Mouse (Mus musculus): ENCODE measurements around the gene Cpsf7.
A peak's percentile ranks its signal among the peaks of the same experiment; 100 is the strongest.

Gene Cpsf7

DNA sequence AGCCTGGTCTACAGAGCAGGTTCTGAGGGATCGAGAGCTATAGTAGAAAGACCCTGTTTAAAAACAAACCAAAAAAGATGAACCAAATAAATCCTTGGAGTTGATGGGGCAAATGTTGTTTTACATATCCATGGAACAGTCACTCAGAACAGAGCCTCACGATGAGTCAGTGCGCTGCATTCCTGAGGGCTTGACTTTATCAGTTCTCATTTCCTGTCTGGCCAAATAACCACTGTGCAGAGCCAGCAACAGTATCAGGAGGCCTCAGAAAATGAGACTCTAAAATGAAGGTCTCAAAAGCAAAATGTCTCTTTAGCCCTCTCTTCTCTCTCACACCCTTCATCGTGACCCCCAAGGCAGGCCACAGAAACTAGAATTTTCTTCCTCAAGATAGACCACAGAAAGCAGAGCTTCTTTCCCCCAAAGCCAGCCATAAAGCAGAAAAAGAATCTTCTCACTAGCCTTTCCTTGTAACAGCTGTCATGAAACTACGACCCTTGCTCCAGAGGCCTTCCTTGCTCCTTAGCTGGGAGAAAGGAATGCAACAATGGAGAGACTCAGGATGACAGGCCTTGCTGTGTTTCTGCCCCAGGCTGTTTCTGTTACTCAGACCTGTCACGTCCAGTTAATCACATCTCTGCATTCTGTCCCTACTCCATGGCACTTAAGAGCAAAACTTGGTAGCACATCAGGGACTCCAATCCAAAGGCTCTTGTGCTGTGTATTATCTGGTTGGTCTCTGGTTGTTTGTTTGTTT, 36.7 kb downstream of the Cpsf7 start:
- peak; percentile 97 for DNase-seq

DNA sequence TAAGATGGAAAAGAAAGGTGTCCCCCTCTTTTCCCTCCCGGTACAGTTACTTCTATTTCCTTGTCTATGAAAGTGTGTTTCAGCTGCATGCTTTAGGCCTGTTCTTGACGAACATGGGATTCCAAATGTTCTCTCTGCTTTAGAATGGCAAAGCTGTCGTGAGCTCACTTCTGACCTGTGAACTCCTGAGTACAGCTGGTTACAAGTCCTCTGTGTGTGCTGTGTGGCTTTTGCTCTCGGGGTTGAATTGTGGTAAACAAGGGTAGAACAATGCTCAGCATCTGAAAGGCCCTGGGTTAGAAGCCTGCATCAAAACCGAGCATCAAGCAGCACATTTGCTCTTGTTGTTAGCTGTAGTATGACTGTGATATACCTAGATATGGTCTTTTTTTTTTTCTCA, 37.3 kb downstream of the Cpsf7 start:
- no peak for DNase-seq

DNA sequence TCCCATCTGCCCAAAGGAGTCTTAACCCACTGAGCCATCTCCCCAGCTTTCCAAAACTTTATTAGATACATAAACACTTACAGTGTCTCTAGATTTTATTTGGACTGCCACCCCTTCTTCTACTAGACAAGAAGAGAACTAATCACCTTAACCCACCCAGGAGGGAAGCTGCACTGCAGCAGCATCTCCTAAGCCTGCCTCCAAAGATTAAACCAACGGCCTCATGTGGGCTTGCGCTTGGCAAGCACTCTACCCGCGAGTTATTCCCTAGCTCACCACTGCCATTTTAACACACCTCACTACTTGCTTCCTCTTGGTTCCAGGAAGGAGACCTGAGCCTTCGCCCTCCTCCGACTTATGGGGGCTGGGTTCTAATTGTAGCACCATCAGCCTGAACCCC, 39.2 kb downstream of the Cpsf7 start:
- DNase-seq = no peak

DNA sequence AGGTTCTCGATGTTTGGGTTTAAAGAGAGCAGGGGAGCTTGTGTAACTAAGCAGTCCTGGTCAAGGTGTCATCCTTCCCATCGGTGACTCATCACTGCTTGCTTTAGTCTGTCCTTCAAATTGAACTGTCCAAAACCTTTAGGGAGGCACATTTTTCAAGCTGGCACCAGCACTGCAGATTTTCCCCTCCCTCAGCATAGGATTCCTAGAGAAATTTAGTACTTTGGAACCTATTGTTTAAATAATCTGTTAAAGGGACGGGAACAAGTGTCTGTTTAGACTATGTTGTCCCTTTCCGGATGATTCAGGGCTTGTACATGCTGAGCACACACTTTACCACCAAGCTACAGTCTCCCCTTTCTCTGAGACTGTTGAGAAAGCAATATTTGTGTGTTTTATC, 40.2 kb downstream of the Cpsf7 start:
- no peak for DNase-seq

DNA sequence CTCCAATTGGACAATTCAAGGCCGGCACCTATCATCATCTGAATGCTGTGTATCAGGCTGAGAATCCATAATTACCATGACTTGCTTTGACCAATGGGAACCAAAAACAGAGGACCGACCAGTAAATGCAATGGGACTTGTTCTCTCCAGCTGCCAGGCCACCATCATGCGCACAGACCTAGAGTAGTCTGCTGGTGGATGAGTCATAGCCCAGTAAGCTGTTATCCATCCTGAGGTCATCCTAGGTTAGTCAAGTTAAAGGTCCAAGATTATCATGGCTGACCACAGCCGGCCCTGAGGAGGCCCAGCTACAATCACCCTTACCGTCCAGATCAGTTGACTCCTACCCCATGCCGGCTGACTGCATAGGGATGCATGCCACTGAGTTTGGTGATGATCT, 44.6 kb downstream of the Cpsf7 start:
- no peak for DNase-seq

DNA sequence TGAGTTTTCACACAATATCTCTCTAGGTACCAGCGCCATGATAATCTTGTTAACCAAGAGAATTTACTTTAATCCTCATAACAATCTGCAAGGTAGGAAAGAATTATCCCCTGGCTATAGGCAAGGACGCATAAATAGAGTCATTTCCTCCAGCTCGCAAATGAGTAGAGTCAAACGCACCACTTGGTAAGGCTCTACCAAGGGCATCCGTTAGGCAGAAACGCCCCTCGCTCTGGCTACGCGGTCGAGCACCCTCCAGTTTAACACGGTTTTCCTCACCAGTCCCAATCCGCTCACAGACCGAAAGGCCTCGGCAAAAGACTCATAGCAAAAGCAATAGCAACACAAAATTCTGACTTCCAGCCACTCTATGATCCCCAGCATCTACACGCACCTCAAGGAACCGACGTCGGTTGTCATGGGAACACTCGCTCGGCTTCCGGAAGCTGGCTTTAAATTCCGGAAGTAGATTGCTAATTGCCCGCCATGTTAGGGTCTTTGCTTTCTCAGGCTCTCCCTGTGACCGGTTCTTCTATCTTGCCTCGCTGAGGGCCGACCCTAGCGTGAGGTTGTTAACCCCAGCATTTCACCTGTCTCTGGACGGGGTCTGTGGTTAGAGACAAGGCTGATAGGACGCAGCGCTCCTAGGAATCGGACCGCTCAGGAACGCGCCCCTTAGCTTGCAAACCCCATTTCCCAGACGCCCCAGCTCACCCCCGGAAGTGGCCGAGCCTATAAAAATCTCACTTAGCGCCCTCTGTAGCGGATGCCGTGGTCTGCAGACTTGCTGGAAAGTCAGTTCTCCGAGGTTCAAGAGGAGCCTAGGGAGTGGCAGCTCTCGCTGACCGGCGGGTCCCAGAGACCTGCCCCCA, 51.9 kb downstream of the Cpsf7 start, which contains the start of the genes Cyb561a3 and Tmem138:
Gene Cyb561a3, plus strand, starts transcription at position 483 of the 872 bp plus-strand sequence.
Gene Tmem138, minus strand, starts transcription at position 673 of the 872 bp plus-strand sequence.
- peak; percentile 99 for DNase-seq

DNA sequence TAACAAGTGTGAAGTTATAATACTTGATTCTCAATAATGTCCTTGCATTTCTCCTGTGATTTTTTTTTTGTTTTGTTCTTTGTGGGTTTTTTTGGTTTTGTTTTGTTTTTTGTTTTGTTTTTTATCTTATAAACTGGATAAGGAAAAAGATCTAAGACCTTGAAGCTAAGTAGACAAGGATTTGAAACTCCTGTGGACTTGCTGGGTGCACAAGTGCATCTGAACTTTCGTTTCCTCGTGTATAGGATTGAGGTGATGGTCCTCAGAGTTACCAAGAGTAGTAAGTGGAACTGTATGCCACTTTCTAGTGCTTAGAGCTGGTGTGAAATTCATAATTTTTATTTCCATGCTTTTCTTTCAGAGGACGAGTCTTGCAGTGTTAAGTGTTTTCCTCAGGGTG, 55.0 kb downstream of the Cpsf7 start:
- DNase-seq = no peak

DNA sequence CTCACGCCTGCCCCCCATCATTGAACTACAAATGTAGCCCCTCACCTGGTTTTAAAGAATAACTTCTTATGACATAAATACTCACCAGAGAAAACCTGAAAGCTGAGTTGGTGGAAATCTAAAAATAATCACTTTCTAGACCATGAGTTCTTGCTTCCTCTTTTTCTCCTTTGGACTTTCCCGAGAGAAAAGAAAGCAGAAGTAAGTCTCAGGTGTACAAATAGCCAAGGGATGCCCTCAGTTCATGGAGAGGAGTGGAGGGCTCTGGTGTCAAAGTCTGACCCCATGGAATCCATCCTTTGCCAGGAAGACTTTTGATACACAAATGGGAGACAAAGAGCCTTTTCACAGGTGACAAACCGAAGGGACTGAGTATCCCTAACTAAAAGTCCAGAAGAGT, 55.7 kb downstream of the Cpsf7 start:
- DNase-seq = no peak

DNA sequence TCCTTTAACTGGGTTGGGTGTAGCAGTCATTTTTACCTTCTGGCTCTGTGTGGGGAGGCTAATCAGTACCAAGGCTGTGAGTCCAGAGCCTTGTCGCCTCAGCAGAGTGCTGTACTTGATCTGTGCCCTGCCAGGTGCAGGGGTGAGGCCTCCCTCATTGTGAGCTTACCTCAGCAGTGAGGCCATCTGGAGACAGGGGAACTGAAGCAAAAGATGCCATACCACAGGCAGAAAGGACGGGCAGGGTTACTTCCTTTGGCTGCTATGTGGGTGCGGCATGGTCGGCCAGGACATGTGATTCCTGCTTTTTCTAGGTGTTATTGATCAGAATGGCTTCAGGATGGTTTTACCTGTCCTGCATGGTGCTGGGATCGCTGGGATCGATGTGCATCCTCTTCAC, 56.9 kb downstream of the Cpsf7 start:
- DNase-seq = no peak

DNA sequence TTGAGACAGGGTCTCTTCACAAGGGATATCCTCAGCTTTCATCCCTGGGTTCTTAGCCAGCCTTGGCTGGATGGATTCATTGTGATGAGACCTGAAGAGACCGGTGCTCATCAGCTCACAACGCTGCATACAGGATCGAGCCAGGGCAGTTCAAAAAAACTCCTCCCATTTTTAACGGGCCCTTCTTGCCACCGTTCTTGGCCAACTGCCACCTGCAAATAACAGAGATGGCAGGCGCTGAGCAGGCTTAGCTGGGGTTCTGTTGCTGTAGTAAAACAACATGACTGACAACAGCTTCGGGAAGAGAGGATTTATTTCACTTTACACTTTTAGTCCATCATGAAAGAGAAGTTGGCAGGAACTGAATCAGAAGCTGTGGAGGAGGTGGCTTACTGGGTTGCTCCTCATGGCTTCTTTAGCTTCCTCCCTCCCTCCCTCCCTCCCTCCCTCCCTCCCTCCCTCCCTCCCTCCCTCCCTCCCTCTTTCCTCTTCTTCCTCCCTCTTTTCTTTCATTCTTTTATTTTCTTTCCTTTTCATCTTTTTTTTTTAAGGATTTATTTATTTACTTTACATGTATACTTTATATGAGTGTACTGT, 58.6 kb downstream of the Cpsf7 start:
- DNase-seq = no peak

DNA sequence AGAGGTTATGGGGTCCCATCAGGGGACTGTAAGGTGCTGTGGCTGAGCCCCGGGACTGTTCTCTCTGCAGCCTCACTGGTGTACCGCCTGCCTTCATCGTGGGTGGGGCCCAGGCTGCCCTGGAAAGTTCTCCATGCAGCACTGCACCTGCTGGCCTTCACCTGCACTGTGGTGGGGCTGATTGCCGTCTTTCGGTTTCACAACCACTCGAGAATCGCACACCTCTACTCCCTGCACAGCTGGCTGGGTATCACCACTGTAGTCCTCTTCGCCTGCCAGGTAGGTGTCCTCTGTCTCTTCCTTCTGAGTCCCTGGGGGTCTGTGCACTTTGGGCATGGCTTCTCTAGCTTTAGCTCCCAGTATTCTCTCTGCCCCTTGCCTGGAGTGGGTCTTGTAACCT, 60.0 kb downstream of the Cpsf7 start:
- peak; percentile 88 for DNase-seq

DNA sequence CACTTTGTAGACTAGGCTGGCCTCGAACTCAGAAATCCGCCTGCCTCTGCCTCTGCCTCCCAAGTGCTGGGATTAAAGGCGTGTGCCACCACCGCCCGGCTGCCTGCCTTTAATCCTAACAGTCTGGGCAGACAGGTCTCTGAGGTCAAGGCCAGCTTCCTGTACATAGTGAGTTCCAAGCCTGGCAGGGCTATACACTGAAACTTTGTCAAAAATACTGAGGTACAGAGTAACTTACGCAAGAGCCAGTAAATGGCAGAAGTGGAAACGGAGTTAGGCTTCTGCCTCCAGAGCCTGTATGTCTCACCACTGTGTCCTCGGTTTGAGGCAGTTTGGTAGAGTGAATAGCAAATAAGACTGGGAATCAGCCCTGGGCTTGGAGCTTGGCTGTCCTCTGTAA, 62.2 kb downstream of the Cpsf7 start:
- no peak for DNase-seq

DNA sequence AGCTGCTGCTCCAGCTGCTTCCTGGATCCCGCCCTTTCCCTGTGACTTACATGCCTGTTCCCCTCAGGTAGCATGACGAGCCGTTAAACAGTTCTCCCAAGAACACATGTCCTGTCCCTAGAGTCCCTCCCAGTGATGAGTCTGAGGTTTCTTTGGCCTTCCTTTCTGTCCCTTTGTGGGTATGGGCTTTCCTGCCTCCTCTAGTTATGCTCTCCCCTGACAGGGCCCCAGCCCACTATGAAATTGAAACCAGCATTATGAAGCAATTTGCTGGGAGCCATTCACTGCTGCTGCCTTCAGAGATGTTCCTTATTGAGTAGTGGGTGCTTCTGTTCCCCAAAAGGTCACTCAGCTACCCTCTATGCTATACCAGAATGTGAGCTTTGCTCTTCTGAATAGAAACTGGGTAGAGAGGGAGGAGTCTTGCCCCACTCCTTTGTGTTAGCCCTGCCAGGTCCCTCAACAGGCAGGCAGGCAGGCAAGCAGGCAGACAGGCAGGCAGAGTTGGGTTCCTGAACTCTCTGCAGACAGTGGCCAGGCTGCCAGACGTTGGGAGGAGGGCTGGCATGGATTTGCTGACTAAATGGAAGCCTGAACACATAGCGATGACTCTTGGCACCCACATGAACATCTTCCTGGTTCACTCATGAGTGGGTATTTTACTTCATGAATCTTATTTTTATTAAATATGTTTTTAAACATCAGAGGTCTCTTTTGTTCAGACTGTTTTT, 64.2 kb downstream of the Cpsf7 start:
- DNase-seq = peak; percentile 82

DNA sequence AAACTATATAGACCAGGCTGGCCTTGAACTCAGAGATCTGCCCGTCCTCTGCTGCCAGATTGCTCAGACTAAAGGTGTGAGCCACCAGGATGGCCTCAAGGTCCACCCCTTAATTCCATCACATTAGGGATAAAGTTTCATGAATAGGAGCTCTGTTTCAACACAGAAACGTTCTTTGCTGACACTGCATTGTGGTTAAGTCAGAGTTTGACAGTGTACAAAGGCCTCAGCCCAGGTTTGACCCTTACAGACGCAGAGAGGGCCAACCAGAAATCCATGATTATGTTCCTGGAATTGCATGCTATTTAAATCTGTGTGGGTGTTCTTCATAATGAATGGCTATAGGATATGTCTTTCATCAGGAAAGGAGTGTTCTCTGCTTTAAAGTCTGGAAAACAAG, 65.2 kb downstream of the Cpsf7 start:
- no peak for DNase-seq

DNA sequence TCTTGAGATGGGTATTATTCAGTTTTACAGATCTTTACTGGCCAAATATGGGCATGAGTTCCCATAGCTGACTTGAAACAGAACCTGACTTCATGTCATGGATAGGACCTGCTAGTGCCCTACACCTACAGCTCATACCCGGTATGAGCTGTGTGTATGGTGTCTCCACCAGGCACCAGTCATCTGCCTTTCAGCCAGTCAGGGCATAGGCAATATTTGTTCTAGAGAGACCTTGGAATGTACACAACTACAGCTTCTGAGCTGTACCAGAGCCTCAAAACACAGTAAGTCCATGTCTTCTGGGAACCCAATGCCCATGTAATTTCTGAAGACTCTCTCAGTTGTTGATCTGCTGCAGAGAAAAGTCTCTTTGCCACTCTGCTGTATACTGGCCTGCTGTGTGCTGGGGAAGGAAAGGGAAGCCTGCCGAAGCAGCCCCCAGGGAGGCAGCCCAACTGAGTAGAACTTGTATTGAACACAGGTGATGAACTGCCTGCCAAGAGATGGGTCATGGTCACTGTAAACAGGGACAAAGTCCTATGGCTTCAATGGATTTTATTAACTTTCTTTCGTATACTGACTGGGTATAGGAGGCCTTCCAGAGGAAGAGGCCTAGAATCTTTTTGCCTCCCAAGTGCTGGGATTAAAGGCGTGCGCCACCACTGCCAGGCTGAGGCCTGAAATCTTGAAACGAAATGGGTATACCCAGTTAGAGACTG, 66.8 kb downstream of the Cpsf7 start:
- DNase-seq = no peak

Measured in heart, adult 11 months (tissue).